Mouse (Mus musculus) yolk sac, embryonic 10.5 days (tissue): Measurements from ENCODE around the gene Rabgap1l.

Experiments
- DNase-seq: peaks from one replicate; pipeline ENCODE4 v3.0.0-alpha.2; 2017; ENCODE audit warnings: low spot score

Rabgap1l gene

DNA sequence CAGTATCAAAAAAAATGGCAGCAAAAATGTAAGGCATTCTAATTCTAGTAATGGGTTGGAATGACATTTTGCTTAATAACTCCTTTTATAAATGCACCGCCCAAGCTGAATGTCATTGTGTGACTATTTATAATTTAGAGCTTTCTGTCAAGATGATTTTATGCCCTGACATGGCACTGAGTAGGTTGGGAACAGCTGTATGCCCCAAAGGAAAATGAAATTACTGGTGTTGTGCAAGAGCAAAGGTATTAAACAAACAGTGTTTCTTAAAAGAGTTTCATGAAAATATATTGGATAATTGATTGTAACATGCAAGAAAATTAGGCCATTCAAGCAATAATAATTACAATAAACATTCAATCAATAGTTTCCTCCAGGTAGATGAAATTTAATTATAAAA, 198.4 kb downstream of the Rabgap1l start:
- DNase-seq = no peak

DNA sequence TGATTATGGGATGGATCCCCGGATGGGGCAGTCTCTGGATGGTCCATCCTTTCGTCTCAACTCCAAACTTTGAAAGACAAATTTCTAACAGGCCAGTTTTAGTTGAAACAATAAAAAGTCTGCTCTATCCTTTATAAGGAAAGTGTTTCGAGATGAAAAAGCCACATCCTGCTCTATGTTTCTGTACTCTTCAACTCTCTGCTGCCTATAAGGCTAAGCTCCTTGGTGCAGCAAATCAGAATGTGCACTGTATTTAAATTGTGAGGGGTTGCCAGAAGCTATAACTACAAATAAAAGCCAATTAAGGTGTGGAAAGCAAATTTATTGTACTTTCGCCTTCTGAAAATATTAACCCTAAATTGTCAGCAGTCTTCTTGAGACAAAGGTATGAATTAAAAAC, 198.9 kb downstream of the Rabgap1l start:
- DNase-seq = no peak

DNA sequence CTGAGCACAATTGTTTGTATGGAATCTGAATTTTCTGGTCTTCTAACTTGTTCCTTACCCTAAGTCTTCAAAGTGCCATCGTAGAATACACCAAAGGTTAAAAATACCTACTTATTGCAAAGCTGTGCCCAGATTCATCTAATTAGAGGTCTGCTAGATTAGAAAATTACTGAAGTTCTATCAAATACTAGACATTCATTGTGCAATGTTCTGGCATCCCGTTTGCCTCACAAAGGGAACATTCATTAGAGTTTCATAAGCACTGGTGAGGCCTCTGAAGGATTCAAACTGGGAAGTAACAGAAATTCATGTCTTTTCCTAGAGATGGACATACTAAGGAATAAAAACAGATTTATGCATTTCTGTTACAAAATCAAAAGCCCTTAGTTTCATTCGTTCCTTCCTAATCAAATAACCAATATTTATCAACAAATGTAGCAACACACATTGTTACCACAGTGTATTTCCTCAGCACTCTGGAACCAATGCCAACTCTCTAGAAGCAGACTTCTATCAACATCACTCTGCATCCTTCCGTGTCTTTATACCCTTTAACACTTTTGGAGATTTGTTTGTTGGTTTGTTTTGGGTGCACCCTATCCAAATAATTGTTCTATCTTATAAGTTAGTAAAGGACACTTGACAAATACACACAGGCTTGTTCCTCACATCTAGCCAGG, 204.0 kb downstream of the Rabgap1l start:
- DNase-seq = no peak

DNA sequence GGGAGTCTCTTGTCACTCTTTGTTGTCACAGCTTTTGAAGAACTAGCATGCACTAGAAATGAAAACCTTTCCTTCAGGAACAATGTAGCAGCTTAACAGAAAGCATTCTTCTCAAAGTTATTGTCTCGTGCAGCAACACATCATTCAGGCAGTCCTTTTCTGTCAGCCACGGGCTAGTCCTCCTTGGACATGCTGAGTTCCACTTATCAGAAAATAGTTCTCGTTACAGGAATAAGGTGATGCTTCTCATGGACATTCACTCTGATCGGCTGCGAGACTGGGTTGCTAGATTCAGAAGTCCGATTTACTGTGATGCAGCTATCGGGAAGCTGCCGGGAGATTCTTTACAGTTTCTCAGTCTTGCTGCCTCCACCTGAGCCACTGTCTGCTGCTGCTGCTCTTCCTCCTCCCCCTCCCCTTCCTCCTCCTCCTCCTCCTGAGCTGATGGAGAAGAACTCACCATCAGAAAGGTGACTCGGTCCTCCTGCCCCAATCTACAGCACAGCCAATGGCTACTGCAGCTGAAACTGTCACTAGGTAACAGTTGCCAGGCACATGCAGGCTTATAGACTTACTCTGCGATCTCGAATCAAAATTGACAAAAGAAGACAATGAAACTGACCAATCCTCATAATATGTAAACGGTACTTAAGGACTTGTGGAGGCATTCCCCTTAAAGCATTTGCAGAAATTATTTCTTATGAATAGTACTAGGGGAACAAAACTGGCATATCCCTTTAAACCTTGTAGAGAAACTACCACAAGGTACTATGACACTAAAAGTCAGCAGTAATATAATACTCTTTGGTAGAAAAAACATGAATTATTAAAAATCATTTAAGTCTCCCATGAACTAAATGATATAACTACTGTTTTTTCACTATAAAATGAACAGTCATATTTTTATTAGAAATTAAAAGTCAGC, 213.4 kb downstream of the Rabgap1l start:
- DNase-seq = no peak

DNA sequence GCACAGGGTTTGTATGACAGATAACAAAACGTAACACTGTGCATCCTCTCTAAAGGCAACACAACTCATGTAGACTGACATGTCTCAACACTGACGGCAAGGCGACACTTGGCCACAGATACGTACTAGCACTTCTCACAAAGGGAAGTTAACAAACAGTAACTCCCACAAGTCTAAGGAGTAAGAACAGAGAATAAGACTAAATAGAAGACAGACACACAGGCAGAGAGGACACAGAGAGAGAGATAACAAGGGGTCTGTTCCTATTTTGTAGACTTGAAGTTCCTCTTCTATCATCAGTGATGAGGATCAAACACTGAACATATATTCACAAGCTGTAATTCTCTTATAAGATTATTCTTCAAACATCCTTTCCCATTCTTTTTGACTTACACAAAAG, 216.9 kb downstream of the Rabgap1l start:
- DNase-seq = no peak

DNA sequence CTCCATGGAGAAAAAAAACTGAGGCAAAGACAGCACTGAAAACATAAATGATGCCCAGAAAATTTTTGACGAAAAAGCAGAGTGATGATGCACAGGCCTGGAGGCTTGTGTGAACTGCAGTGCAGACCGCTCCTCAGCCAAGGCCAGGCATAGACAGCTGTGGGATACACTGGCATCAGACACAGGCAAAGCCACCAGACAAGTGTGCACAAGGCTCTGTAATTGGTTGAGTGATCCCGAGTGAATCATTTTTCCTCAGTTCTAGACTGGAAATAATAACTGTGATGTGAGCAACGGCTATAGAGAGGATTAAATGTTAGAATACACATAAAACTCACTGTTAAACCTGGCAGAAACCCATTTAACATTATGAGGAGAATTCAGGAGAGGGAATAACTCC, 219.0 kb downstream of the Rabgap1l start:
- DNase-seq = no peak

DNA sequence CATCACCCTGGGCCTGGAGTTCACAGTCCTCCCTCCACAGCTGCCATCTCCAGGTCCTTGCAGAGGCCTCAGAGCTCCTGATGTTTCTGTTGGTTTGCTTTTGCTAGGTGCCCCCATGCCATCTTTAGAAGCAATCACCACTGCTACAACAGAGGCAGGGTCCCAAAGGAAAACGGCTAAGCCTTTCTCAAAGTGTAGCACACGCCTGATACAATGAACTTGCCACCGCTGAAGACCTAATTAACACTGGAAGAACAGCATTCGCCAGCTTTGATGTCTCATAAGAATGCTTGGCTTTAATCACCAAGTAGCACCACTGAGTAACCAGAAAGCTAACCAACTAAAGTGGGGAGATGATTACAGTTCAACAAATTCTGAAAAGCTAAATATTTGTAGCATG, 226.6 kb downstream of the Rabgap1l start:
- no peak for DNase-seq

DNA sequence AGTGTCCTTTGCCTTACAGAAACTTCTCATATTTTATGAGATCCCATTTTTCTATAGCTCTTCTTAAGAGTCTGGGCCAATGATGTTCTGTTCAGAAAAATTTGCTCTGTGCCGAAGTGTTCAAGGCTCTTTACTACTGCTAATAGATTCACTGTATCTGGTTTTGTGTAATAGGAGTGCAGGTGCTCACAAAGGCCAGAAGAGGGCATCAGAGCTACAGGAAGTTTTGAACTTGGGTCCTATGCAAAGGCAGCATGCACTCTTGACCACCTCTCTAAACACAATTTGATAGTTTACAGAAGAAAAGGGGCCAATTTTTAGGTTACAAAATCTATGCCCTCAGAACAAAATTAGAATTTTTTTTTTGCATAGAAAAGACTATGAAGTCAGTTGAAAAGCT, 231.6 kb downstream of the Rabgap1l start:
- no peak for DNase-seq

DNA sequence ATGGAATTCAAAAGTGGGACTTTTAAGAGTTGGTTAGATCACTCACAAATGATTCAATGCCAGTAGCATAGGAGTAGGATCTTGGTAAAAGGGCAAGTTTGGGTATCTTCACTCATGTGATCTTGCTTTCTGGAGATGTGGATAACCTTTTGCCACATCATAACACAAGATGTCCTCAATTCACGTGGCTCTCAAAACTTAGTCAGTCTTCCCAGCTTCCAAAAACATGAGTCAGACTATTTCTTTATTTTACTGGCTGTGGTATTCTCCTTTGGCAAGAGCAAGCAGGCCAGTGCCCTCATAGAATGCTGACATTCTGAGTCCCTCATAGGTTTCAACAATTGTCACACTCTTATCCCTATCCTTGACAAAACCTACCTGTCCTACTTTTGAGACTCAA, 242.4 kb downstream of the Rabgap1l start:
- DNase-seq = no peak

DNA sequence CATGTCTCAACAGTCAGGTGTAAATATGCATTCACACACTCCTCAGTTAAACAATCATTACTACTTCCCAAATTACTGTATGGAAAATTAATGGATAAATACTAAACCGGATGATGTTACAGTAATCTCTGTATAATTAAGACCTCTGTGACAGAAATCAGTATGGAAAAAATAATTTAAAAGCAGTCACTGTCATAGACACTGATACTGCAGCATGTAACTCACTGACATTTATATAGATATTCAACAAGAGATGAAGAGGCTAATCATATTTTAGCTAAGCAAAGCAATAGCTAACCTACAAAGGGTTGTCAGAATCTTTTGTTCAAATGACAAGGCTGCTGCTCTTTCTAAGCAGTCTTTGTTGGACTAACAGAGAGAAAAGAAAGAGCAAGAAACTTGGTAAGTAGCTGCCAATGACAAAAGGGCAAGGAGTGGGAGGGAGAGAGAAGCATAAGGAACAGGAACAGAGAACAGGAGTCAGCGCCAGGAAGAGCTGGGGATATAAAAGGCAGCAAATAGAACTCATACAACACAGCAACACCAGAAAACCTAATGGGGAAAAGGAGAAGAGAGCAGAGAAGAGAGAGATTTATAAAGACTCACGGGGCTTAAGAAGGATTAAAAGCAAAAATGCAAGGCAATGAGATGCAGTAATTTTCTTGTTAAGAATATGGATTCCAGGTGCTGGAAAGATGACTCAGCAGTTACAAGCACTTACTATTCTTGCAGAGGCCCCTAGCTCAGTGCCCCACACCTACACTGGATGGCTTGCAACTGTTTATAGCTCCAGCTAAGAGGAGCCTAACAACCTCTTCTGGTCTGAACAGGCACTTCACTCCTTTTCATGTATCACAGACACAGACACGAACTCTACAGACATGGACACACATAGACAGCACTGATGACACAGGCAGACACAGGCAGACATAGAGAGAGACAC, 244.8 kb downstream of the Rabgap1l start:
- no peak for DNase-seq

DNA sequence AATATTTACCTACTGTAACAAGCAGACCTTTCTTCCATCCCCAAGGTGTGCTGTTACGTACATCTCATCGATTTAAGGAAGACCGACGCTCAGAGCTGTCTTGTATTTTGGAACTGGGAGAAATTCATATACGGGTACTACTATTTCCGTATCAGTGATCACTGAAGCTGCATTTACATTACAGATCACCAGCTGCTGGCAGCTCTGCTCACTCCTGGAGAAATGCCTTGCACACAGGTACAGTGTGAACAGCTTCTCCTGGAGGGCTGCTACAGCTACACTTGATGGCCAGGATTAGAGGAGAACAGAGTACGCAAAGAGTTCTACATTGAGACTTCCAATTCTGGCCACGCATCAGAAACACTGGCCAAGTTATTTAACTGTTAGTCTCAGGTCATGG, 257.4 kb downstream of the Rabgap1l start:
- DNase-seq = no peak

DNA sequence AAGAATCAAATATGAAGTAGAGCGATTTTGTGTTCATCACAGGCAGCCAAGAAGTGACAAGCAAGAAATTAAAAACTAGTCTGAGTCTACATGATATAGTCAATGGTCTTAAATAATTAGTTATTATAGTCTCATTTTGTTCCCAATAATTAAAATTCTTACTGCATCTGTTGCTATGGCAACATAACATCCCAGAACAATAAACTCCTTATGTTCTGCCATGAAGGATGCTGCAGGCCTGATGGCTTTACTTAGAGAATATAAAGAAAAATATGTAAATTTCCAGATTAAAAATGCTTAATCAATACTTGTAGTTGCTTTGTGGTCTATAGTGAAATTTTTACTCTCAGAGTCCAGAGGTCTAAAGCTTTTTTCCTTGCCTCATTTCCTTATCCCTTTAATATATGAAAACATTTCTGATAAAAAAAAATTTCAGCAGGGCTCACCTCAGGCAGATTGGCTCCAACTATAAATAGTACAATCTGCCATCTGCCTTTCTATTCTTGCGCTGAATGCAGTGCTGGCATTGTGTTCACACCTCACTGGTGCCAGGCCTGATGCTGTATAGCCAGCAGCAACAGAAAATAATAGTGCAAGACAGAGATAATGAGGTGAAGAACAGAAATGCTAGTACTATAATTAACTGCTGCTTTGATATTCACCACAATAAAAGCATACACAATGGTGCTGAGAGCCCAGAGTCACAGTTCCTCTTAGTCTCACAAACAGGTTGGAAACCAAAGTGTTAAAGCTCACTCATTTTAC, 258.3 kb downstream of the Rabgap1l start:
- no peak for DNase-seq

DNA sequence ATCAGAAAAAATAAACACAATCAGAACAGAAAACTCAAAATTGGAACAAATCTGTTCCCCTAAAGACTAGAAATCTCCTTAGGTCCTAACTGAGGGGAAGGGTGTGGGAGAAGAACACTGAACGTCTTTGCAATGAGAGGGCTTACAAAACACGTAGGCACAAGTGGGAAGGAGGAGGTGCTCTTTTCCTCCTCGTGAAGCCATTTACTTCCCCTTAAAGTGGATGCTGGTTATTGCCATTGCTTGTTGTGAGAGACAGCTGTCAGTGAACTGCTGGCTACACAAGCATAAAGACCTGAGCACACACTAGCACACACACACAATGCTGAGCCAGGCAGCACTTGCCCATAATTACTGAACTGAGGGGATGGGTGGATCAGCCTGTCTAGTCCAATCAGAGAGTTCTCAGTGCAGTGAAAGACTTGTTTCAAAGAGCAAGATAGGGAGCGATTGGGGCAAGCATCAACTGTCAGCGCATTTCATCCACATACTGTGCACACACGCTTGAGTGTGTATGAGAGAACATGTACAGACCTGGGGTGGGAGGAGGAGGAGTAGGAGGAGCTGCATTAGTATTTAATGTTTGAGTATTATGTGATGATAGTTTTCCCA, 259.7 kb downstream of the Rabgap1l start:
- no peak for DNase-seq

DNA sequence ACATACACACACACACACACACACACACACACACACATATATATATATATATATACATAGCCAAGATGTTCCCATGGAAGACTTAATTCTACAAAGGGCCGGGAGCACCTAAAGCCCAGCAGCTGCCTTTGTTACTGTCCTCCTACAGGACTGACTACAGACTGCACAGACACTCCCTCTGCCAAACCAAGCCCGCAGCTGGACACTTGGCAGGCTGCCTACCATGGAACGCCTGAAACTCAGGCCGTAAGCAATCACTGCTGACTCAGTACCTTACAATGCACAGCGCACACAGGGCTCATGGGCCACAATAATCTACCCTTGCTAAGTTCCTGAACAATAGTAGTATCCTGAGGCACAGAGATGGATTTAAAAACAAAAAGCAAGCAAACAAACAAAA, 261.6 kb downstream of the Rabgap1l start:
- no peak for DNase-seq

DNA sequence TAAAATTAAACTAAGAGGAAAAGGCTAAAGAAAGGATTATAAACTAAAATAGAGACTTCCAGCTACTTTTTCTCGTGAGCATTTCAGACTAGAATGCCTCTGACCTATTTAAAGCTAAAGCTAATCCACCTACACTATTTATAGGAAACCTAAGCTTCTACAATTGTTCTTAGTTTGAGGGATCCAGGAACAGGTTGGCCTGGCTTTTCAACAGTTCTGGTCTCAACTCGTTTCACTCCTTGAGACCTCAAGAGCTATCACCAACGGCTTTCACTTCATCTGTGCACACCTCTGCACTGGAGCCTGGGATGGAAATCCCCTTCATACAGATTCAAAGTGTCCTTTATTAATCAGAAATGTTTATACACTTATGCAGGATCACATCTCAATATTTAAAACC, 271.1 kb downstream of the Rabgap1l start:
- no peak for DNase-seq

DNA sequence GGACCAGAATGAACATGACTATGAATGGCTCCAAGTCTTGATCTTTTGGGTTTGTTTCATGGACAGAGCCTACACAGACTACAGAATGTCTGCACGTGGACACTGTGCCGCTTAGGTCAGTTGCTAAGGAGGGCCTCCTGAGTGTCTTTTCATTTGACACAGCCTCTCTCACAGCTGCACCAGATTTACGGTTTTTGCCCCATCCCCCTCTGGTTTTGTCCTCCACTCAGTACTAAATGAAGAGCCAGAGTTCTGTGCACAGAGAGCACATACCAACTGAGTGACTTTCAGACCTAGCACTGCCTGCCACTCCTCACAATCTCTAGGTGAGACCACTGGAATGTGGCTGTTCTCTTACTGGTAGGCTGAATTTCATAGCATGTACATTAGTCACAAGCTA, 272.3 kb downstream of the Rabgap1l start:
- no peak for DNase-seq

DNA sequence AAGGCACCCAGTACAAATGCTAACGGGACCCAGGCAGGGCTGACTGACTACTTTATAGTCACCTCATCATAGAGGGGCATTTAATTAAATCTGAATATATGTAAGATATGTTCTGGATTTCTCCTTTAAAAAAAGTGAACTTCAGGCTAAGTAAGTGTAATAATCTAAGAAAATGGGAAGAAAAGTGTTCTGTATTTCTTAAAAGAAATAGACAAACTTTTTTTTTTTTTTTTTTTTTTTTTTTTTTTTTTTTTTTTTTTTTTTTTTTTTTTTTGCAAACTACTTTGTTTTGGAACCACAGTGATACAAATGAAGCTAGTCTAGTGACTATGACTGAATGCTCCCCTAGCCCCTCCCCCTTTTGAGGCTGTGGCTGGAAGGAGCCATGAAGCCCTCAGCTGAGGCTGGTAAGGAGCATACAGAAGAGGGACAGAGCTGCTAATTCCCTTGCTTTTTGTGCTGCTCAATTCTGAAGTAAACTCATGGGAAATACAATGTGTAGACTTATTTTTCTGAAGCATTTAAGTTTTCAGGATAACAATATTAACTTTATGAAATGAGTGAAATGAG, 273.0 kb downstream of the Rabgap1l start:
- no peak for DNase-seq

DNA sequence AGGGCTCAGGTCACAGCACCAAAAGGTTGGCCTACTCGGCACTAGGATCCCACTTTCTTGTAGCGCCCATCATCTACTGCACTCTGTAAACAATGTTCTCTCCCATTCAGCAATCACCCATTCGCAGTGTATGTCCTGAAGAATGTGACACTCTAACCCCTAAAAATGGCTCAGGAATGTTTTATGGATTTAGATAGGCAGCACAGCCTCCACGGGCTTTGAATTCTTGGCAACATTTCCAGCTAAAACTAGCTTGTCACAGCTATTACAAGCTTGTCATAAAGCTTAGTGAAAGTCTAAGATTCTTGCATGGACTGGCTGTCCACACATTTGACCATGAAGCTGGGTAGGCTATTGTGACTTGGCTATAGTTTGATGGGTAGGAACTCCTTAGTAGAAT, 274.5 kb downstream of the Rabgap1l start:
- no peak for DNase-seq

DNA sequence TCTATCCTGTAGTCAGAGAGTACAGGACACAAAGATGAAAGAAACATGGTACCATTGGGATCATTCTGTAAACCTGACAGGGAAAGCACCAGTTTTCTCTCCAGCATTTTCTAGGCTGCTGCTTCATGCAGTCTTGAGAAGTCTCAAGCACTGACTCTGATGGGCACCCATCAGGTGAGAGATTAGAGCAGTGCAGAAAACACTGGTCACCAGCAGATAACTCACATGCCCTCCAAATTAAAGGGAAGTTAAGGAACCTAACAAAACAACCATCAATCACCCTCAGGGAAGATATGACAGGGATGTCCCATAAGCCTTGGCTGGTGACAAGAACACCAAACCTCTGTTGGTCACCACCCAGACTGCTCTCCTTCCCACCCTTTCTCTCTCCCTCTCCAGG, 285.2 kb downstream of the Rabgap1l start:
- no peak for DNase-seq

DNA sequence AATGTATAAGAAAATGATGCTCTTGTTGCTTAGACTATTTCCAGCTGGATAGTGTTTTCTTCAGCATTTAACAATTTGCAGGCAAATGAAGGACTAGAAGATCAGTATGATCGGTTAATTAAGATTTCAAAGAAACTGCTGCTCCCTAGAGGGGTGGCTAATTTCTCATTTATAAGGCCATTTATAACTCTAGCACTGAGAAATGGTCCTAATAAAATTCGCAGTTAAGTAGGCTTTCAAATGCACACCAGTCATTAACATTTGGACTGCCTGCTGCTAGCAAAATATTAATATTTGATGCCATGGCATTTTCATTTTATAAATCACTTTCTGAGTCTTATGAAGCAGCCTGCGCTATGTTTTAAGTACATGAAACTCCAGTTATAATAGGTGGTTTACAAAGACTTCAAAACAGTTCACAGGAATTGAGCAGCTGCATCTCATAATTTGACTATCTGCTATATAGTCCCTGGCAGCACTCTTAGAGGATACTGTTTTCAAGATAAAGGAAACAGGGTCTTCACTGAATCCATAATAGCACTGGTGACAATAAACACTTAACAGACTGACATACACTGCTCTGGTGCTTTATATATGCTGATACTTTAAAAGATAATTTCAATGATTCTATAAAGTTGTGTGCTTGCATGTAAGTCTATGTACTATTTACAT, 296.0 kb downstream of the Rabgap1l start:
- DNase-seq = no peak
